Mouse (Mus musculus): Measurements from ENCODE around the gene Myo1d.
A peak's percentile ranks its signal among the peaks of the same experiment; 100 is the strongest.
"Not testable (repeated sequence)": the region's sequence is repeated elsewhere in the genome, so short reads cannot be mapped to it uniquely, and the experiment has no call there.

Myo1d gene

GRCm38 (mm10) chr11:80485622-80486206 is 294.1 kb downstream of the Myo1d start:
- peak; percentile 71 for DNase-seq (ENCODE audit: extremely low read depth, insufficient read length, low spot score)

- peak; percentile 48 for DNase-seq (ENCODE audit: extremely low read depth, insufficient read length, low spot score)
These were observed 294.7 kb downstream of the Myo1d start for GRCm38 (mm10) chr11:80485120-80485551.

GRCm38 (mm10) chr11:80484191-80484791 is 295.5 kb downstream of the Myo1d start:
- DNase-seq (ENCODE audit: extremely low read depth, insufficient read length, low spot score): peak; percentile 86

- DNase-seq (ENCODE audit: extremely low read depth, insufficient read length, low spot score): no peak
These were observed 296.2 kb downstream of the Myo1d start for GRCm38 (mm10) chr11:80483536-80484067.

- no peak for DNase-seq (ENCODE audit: extremely low read depth, insufficient read length, low spot score)
These were observed 296.9 kb downstream of the Myo1d start for GRCm38 (mm10) chr11:80482921-80483320.

- DNase-seq (ENCODE audit: extremely low read depth, insufficient read length, low spot score): no peak
These were observed 297.5 kb downstream of the Myo1d start for GRCm38 (mm10) chr11:80482347-80482746.

GRCm38 (mm10) chr11:80481409-80482050 is 298.3 kb downstream of the Myo1d start:
- DNase-seq (ENCODE audit: extremely low read depth, insufficient read length, low spot score): no peak

- DNase-seq (ENCODE audit: extremely low read depth, insufficient read length, low spot score): no peak
These were observed 299.6 kb downstream of the Myo1d start for GRCm38 (mm10) chr11:80479906-80480866.

GRCm38 (mm10) chr11:80479425-80479824 is 300.4 kb downstream of the Myo1d start:
- DNase-seq (ENCODE audit: extremely low read depth, insufficient read length, low spot score): no peak

- DNase-seq (ENCODE audit: extremely low read depth, insufficient read length, low spot score): no peak
These were observed 301.0 kb downstream of the Myo1d start for GRCm38 (mm10) chr11:80478694-80479412.

- no peak for DNase-seq (ENCODE audit: extremely low read depth, insufficient read length, low spot score)
These were observed 302.3 kb downstream of the Myo1d start for GRCm38 (mm10) chr11:80477341-80478199.

- DNase-seq (ENCODE audit: extremely low read depth, insufficient read length, low spot score): peak; percentile 89
These were observed 303.3 kb downstream of the Myo1d start, which contains the start of gene Cdk5r1 for GRCm38 (mm10) chr11:80476222-80477189. TSS of gene Cdk5r1 (plus strand) at chr11:80477023.

- DNase-seq (ENCODE audit: extremely low read depth, insufficient read length, low spot score): no peak
These were observed 304.3 kb downstream of the Myo1d start for GRCm38 (mm10) chr11:80475544-80475943.

- no peak for DNase-seq (ENCODE audit: extremely low read depth, insufficient read length, low spot score)
These were observed 305.0 kb downstream of the Myo1d start for GRCm38 (mm10) chr11:80474846-80475245.

- no peak for DNase-seq (ENCODE audit: extremely low read depth, insufficient read length, low spot score)
These were observed 305.6 kb downstream of the Myo1d start for GRCm38 (mm10) chr11:80474175-80474691.

- DNase-seq (ENCODE audit: extremely low read depth, insufficient read length, low spot score): no peak
These were observed 307.8 kb downstream of the Myo1d start for GRCm38 (mm10) chr11:80471836-80472605.

- DNase-seq (ENCODE audit: extremely low read depth, insufficient read length, low spot score): not testable (repeated sequence)
These were observed 316.2 kb downstream of the Myo1d start for GRCm38 (mm10) chr11:80463605-80464130.
